Mouse (Mus musculus) liver, embryonic 13.5 days (tissue): Measurements from ENCODE around the gene Gm5148. TPM values are rescaled to one million over a fixed set of nuclear protein-coding genes. Genes with fewer than 3 reads are reported as not detected.

Source experiments
- ATAC-seq: fragments of 200-750 bp; cut with Nextera tagmentation; 2 replicates; pipeline ENCODE4 v1.8.0; 2017; ENCODE audit warnings: low read depth, mild to moderate bottlenecking, moderate number of reproducible peaks, moderate library complexity
- DNase-seq: peaks from one replicate; pipeline ENCODE4 v3.0.0; 2022
- H3K27ac ChIP-seq: fragments of 300-500 bp; sonication (generic); 2 replicates; pipeline ENCODE4 v1.5.1; 2015; ENCODE audit warnings: moderate library complexity, mild to moderate bottlenecking, inconsistent platforms
- H3K27me3 ChIP-seq: fragments of 300-500 bp; sonication (generic); 2 replicates; pipeline ENCODE4 v1.6.1; 2015; ENCODE audit warnings: mild to moderate bottlenecking, inconsistent platforms
- H3K36me3 ChIP-seq: fragments of 300-500 bp; sonication (generic); 2 replicates; pipeline ENCODE4 v1.6.1; 2015; ENCODE audit warnings: mild to moderate bottlenecking, inconsistent platforms
- H3K4me1 ChIP-seq: fragments of 300-500 bp; sonication (generic); replicated peaks from 2 replicates; pipeline ENCODE4 v1.6.1; 2015; ENCODE audit warnings: inconsistent platforms
- H3K4me2 ChIP-seq: fragments of 300-500 bp; sonication (generic); 2 replicates; pipeline ENCODE4 v1.6.1; 2015; ENCODE audit warnings: inconsistent platforms, mild to moderate bottlenecking, moderate library complexity
- H3K4me3 ChIP-seq: fragments of 300-500 bp; sonication (generic); replicated peaks from 2 replicates; pipeline ENCODE4 v1.5.1; 2015; ENCODE audit warnings: mild to moderate bottlenecking, inconsistent platforms
- H3K9ac ChIP-seq: fragments of 300-500 bp; sonication (generic); 2 replicates; pipeline ENCODE4 v1.6.1; 2015; ENCODE audit warnings: mild to moderate bottlenecking, inconsistent platforms
- H3K9me3 ChIP-seq: fragments of 300-500 bp; sonication (generic); replicated peaks from 2 replicates; pipeline ENCODE4 v1.6.1; 2016; ENCODE audit warnings: inconsistent platforms
- WGBS: fragments of 180-500 bp; shearing (Covaris S2); methylation state at CpG from one replicate; pipeline ENCODE4 v1.1.7; 2015; ENCODE audit not compliant: insufficient replicate concordance; 5-methylcytosine and 5-hydroxymethylcytosine counted together
- polyA plus RNA-seq: library from polyadenylated mRNA; unstranded; fragments of >200 nt; fragmentation: Nextera tagmentation; extraction: Ambion mirVana; gene quantifications from 2 replicates; pipeline ENCODE4 v1.2.1, GENCODE M21; 2015

Gene Gm5148
- polyA plus RNA-seq, 1 experiment from 2014 or later, result 2.6 TPM

DNA sequence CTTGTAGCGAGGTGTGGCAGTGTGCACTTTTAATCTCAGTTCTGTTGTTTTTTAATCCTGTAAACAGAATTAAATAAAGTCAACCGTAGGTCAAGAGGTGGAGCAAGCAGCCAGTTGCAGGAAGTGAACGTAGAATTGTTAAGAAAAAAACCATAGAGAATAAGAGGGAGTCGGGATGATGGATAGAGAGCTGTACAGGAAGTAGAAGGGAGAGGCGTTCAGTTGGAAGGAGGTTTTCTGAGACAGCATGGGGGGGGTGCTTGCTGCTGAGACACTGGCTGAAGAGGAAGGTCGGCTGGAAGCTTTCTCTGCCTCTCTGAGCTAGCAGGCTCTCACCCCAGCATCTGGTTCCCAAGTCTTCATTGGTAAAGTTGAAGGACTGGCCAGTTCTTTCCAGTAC is 10.9 kb upstream of the Gm5148 start:
- DNase-seq (no peak), ATAC-seq (no peak)
- no peak overlapping the region for H3K9ac ChIP-seq
- no peak overlapping the region for H3K27ac ChIP-seq
- no peak overlapping the region for H3K4me2 ChIP-seq
- H3K36me3 ChIP-seq, result no peaks in the 10 kb centered on the region
- 38% methylated on average over 6 of the region's 6 CpGs for WGBS
- H3K4me1 ChIP-seq, result no peaks in the 10 kb centered on the region
- no peak overlapping the region for H3K4me3 ChIP-seq
- H3K9me3 ChIP-seq, result no peaks in the 10 kb centered on the region
- peaks cover 4% of the 10 kb centered on the region; the same call in 1 of the 2 replicates for H3K27me3 ChIP-seq

DNA sequence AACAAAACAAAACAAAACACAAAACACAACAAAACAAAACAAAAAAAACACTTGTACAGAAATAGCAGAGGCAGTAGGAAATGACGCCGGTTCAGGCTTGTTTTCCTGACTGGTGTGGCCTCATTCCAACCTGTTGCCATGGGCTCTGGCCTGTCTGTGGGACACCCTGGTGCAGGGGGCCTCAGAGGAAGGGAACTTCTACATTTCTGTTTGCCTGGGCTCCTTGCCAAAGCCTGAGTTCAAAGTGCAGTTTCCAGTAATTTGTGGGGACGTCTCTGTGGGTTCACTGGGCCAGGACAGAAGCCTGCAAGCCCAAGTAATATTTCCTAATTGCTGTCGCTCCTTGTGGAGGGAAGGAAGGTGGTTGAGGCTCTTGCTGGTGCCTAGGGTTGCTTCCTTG is 4.9 kb upstream of the Gm5148 start:
- H3K9me3 ChIP-seq, result no peaks in the 10 kb centered on the region
- peaks cover 16% of the 10 kb centered on the region for H3K27me3 ChIP-seq
- no peak overlapping the region for H3K4me2 ChIP-seq
- ATAC-seq, result peak; percentile 62
- peaks cover 21% of the 10 kb centered on the region for H3K4me1 ChIP-seq
- DNase-seq, result no peak
- 30% methylated on average over 4 of the region's 4 CpGs for WGBS
- H3K36me3 ChIP-seq, result no peaks in the 10 kb centered on the region
- no peak overlapping the region for H3K27ac ChIP-seq
- no peak overlapping the region for H3K9ac ChIP-seq
- H3K4me3 ChIP-seq, result no peak overlapping the region

DNA sequence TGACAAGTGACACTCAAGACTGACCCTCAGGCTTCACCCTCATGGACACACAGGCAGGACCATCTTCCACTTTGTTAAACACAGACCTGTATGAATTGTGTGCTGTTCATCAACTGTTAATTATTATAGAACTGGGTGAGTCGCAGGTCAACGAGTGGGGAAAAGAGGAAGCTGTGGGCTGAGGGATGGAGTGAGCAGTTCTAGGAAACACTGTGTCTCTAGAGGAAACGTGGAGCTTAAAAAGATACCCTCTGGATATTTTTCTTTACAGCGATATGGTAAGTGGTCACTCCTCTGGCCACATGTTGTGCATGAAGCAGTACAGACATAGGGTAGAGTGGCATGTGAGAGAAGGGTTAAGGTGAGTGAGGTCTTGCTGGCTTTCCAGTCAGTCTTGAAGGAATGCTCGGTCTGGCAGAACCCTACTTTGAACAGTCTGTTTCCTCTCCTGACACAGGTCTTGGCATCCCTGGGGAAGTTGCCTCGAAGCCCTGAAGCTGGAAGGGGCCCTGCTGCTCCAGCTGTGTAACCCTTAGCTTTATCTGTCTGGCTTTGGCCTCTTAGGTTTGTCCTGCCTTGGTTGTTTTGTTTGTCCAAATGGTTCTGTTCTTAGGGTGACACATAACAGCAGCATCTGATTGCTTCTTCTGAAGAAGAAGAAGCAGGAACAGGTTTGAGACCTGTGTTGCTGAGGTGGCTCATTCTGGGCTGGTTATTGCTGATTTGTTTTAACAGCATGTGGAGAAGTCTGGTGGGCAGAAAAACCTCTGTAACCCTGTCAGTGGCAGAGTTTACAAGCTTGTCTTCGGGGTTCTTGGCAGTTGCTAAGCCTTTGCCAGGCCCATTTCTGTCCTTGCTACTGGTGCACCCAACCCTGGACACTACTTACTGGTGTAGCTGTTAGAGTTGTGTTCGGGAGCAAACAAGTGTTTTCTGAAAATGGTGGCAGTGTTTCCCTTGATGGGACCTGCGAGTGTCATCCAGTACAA is 4.1 kb upstream of the Gm5148 start:
- Histone ChIP-seq H3K27me3 (peaks cover 23% of the 10 kb centered on the region), H3K4me3 (no peak overlapping the region), H3K9me3 (no peaks in the 10 kb centered on the region), H3K4me1 (peaks cover 26% of the 10 kb centered on the region), H3K27ac (no peak overlapping the region; the same call in 1 of the 2 replicates), H3K9ac (no peak overlapping the region), H3K36me3 (no peaks in the 10 kb centered on the region), H3K4me2 (no peak overlapping the region)
- 23% methylated on average over 9 of the region's 9 CpGs for WGBS
- no peak for DNase-seq
- ATAC-seq, result no peak

DNA sequence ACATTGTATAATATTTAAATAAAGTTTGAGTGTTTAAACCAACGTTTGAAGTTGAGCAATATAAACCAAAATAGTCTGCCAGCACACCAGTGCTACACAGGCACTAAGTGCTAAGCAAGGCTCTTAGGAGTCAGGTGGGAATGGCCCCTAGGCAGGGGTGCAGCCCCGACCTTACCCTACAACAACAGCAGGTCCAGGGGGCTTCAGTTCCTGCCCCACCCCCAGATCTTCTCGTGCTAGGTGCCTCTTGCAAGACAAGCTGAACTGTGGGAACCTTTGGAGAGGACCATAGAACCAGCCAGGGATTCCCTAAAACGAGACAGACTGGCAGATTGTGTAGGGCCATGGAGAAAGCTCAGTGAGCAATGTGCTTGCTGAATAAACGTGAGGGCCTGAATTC is 3.1 kb upstream of the Gm5148 start:
- H3K4me1 ChIP-seq, result peaks cover 26% of the 10 kb centered on the region
- peaks cover 34% of the 10 kb centered on the region for H3K27me3 ChIP-seq
- no peak overlapping the region for H3K4me2 ChIP-seq
- H3K9ac ChIP-seq, result no peak overlapping the region
- ATAC-seq, result no peak
- no peak for DNase-seq
- WGBS, result 46% methylated on average over 5 of the region's 5 CpGs
- no peaks in the 10 kb centered on the region for H3K36me3 ChIP-seq
- H3K27ac ChIP-seq, result no peak overlapping the region
- H3K9me3 ChIP-seq, result no peaks in the 10 kb centered on the region
- no peak overlapping the region for H3K4me3 ChIP-seq

DNA sequence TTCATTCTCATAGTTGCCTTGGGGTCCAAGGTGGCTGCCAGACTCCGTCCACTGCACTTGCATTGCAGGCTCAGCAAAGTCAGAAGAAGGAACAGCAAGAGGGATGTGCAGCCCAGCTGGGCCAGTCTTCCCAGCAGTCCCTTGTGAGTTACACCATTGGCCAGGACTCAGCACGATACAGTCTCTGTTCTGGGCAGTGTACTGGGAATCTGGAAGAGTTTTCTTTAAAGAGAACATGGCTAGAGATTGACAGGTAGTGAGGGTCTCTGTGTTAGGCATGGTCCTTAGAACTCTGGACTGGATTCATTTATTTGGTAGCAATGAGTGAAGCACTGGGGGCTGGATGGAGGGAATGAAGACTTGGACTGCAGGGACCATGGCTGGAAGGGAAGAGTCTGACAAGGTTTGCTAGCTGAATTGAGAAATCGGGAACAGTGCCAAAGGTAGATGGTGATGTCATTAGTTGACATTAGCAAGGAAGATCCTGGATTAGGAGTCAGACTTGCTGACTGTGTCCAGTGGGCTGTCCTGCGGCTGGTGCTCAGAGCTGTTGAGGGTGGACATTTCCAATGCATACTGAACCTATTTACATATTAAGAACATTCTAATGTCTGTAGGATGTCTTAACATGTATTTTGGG is 2.3 kb upstream of the Gm5148 start:
- DNase-seq (no peak), ATAC-seq (no peak)
- H3K9me3 ChIP-seq, result no peaks in the 10 kb centered on the region
- H3K4me3 ChIP-seq, result no peak overlapping the region
- WGBS, result 57% methylated on average over 4 of the region's 4 CpGs
- H3K27me3 ChIP-seq, result peaks cover 41% of the 10 kb centered on the region
- no peak overlapping the region for H3K4me2 ChIP-seq
- peaks cover 26% of the 10 kb centered on the region for H3K4me1 ChIP-seq
- H3K27ac ChIP-seq, result no peak overlapping the region
- H3K9ac ChIP-seq, result no peak overlapping the region
- no peaks in the 10 kb centered on the region for H3K36me3 ChIP-seq

DNA sequence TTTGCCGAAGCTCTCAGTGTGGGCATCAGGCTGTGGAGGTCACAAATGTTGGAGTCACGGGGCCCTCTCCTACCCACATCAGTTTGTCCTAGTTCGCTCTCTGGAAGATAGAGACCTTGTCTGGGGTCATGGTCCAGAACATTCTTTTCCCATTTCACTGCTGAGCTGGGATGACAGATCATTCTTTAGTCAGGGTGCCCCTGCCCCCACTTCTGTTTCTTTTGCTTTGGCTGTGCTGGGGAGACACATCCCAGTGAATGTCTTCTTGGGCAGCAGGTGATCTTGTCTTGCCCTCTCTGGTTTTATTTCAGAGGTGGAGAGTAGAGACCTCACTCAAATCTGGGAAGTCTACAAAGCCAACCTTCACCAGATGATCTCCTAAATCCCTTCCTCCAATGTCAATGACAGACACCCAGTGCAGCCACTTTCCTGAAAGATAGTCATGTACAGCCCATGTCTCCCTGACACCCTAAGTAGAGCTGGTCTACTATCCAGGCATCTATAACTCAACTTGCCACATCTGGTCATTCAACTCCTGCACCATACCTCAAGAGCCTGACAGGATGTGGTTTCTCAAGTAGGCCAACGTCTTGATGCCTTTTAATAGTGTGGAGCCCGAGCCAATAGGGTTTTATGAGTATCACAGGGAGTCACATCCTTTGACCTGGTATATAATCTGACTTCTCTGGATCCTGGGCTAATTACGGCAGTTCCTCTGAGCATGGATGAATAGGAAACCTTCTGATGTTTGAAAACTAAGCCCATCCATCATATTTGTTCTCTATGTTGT is 851 bp upstream of the Gm5148 start:
- Histone ChIP-seq H3K4me1 (peaks cover 26% of the 10 kb centered on the region), H3K9ac (no peak overlapping the region), H3K27ac (no peak overlapping the region), H3K4me2 (peak overlapping the region; percentile 59; the same call in 1 of the 2 replicates), H3K36me3 (no peaks in the 10 kb centered on the region), H3K4me3 (no peak overlapping the region), H3K27me3 (peaks cover 48% of the 10 kb centered on the region), H3K9me3 (no peaks in the 10 kb centered on the region)
- ATAC-seq (no peak), DNase-seq (no peak)
- WGBS, result 44% methylated on average over 6 of the region's 6 CpGs

DNA sequence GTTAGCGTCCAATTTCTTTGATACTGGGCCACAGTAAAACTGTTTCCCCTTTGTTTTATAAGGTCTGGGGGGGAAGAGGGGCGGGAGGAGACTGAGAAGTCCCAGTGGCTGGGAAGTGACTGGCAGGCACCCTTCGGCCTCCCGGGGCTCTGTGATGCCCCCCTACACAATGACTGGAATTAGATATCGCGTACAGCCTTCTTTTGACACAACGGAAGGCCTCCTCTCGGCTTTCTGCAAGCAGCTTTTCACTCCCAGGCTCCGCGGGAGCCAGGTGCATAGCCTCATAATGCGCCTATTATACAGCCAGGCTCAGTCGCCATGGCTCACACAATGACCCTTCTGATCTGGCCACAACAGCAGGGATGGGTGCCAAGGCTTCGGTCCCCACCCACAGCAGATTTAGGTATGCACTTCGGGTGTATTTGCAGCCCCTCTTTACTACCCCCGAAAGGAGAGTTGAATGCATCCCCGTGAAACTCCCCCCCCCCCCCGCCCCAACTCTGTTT is 574 bp downstream of the Gm5148 start:
- Histone ChIP-seq H3K4me2 (peak overlapping the region; percentile 59), H3K4me3 (peak overlapping the region; percentile 42), H3K27ac (no peak overlapping the region), H3K4me1 (peaks cover 17% of the 10 kb centered on the region), H3K9ac (0 out of 2 replicates have a peak overlapping the region, but pooled peaks have one; percentile 22), H3K27me3 (peaks cover 48% of the 10 kb centered on the region), H3K36me3 (no peaks in the 10 kb centered on the region), H3K9me3 (no peaks in the 10 kb centered on the region)
- DNase-seq (no peak), ATAC-seq (no peak; the same call in 1 of the 2 replicates)
- 2% methylated on average over 17 of the region's 17 CpGs for WGBS

DNA sequence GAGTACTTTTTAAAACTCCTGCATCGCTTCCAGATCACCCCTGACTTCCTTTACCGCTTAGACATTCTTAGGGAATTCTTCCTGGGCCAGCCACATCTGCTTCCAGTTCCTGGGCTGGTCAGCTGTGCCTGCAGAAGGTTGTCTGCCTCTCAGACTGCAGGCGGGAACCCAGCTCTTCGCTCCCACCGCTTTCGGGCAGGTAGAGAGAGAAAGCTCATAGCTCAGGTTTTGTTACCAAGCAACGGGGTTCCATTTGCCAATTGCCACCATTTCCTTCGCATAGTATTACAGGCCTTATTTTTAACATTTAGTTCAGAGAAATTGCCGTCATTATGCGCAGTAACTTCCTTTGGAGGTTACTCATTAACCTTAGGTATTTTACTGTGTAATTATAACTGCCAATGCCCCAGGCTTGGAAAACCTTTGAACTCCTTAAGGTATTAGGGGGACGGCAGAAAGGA is 1.2 kb downstream of the Gm5148 start:
- Histone ChIP-seq H3K9me3 (no peaks in the 10 kb centered on the region), H3K27me3 (peaks cover 48% of the 10 kb centered on the region), H3K36me3 (no peaks in the 10 kb centered on the region), H3K9ac (no peak overlapping the region), H3K4me3 (peak overlapping the region; percentile 42), H3K4me2 (peak overlapping the region; percentile 59), H3K4me1 (peaks cover 11% of the 10 kb centered on the region), H3K27ac (no peak overlapping the region)
- ATAC-seq, result no peak
- no peak for DNase-seq
- WGBS, result 11% methylated on average over 11 of the region's 11 CpGs

DNA sequence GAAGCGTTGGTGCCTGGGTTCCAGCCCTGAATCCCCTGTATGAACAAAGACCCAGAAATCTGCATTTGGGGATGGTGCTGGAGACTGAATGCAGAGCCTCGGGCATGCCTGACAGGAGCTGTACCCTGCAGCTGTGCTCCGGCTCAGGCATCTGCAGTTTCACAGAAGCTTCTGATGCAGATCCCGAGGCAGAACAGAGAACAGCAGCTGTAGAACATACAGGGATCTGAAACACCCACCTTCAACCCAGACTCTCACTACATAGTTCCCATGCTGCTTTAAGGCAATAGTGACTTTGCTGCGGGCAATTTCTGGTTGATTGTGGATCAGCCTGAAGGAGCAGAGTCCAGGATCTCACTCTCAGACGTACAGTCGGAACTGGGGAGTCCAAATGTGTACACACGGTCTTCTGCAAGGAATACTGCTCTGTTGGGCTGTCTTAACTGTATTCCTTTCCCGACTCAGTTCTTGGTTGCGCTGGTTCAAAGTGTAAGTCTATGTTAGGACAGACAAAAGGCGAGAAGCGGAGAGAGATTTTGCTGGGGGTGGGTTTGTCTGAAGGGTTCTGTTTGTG is 1.7 kb downstream of the Gm5148 start:
- WGBS, result 50% methylated on average over 12 of the region's 12 CpGs
- Histone ChIP-seq H3K27ac (no peak overlapping the region), H3K9ac (no peak overlapping the region), H3K4me2 (no peak overlapping the region), H3K4me3 (no peak overlapping the region), H3K36me3 (no peaks in the 10 kb centered on the region), H3K4me1 (peaks cover 11% of the 10 kb centered on the region), H3K27me3 (peaks cover 48% of the 10 kb centered on the region), H3K9me3 (no peaks in the 10 kb centered on the region)
- ATAC-seq (no peak), DNase-seq (no peak)

DNA sequence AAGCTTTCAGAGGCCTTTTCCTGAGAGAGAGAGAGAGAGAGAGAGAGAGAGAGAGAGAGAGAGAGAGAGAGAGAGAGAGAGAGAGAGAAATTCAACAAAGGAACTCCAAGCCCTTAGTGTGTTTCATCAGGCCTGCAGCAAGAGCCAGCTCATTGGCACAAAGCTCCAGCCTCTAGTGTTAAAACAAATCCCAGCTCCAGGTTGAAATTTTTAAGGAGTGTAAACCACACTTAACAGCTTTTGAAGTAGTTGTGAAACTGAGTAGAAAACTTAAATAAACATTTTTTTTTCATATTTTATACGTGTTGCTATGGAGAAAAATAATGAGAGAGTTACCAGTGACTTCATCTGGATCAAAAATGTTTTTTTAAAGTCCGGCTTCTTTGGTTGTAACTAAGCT is 7.3 kb downstream of the Gm5148 start:
- no peaks in the 10 kb centered on the region for H3K9me3 ChIP-seq
- DNase-seq (no peak), ATAC-seq (no peak)
- no peaks in the 10 kb centered on the region for H3K36me3 ChIP-seq
- peaks cover 10% of the 10 kb centered on the region; the same call in 1 of the 2 replicates for H3K27me3 ChIP-seq
- H3K4me1 ChIP-seq, result 0 out of 2 replicates have a peak, but pooled peaks cover 6% of the 10 kb centered on the region
- no peak overlapping the region for H3K27ac ChIP-seq
- H3K9ac ChIP-seq, result no peak overlapping the region
- 62% methylated on average over 2 of the region's 2 CpGs for WGBS
- no peak overlapping the region for H3K4me3 ChIP-seq
- H3K4me2 ChIP-seq, result no peak overlapping the region
